Mouse (Mus musculus) right cerebral cortex, postnatal 10 days (tissue): ENCODE results near the gene Etnppl.

Source experiments
- DNase-seq, 2 experiments: peaks; one replicate each; pipeline ENCODE4 v3.0.0; 2021; ENCODE audit warnings: low spot score in 2 of 2

The Etnppl gene

GRCm38 (mm10) chr3:130617439-130617898 is at the start of gene Etnppl:
Gene Etnppl, plus strand, starts transcription at chr3:130617448.
- no peak for DNase-seq

GRCm38 (mm10) chr3:130568331-130569095 is 48.7 kb upstream of the Etnppl start:
- DNase-seq: no peak

GRCm38 (mm10) chr3:130573243-130573642 is 44.0 kb upstream of the Etnppl start:
- no peak for DNase-seq

- DNase-seq: peak; percentile 41 to 55
These were observed 42.6 kb upstream of the Etnppl start for GRCm38 (mm10) chr3:130574652-130575051.

GRCm38 (mm10) chr3:130576683-130577082 is 40.6 kb upstream of the Etnppl start:
- no peak for DNase-seq

GRCm38 (mm10) chr3:130579501-130579900 is 37.7 kb upstream of the Etnppl start:
- no peak for DNase-seq

GRCm38 (mm10) chr3:130581577-130581976 is 35.7 kb upstream of the Etnppl start:
- no peak for DNase-seq

- no peak for DNase-seq
These were observed 34.2 kb upstream of the Etnppl start for GRCm38 (mm10) chr3:130582903-130583664.

- DNase-seq: no peak
These were observed 33.2 kb upstream of the Etnppl start for GRCm38 (mm10) chr3:130584007-130584406.

GRCm38 (mm10) chr3:130595050-130595449 is 22.2 kb upstream of the Etnppl start:
- DNase-seq: no peak

- DNase-seq: no peak
These were observed 15.8 kb upstream of the Etnppl start for GRCm38 (mm10) chr3:130601491-130601890.

- no peak for DNase-seq
These were observed 9.3 kb upstream of the Etnppl start for GRCm38 (mm10) chr3:130607924-130608323.

GRCm38 (mm10) chr3:130614444-130614843 is 2.8 kb upstream of the Etnppl start:
- no peak for DNase-seq

GRCm38 (mm10) chr3:130615625-130616024 is 1.6 kb upstream of the Etnppl start:
- DNase-seq: no peak

- DNase-seq: no peak
These were observed 3.4 kb downstream of the Etnppl start for GRCm38 (mm10) chr3:130620517-130621146.

GRCm38 (mm10) chr3:130628358-130628757 is 11.1 kb downstream of the Etnppl start:
- no peak for DNase-seq

- DNase-seq: peak; percentile 25 to 28
These were observed 16.6 kb downstream of the Etnppl start for GRCm38 (mm10) chr3:130633859-130634258.

GRCm38 (mm10) chr3:130646110-130646810 is 29.0 kb downstream of the Etnppl start:
- DNase-seq: no peak

GRCm38 (mm10) chr3:130649569-130649968 is 32.3 kb downstream of the Etnppl start:
- DNase-seq: no peak

GRCm38 (mm10) chr3:130660619-130661018 is 43.4 kb downstream of the Etnppl start:
- no peak for DNase-seq

GRCm38 (mm10) chr3:130662496-130662895 is 45.2 kb downstream of the Etnppl start:
- no peak for DNase-seq

- no peak for DNase-seq
These were observed 54.0 kb downstream of the Etnppl start for GRCm38 (mm10) chr3:130671291-130671690.
